Mouse (Mus musculus): ENCODE data around the gene Padi6.

The Padi6 gene

DNA sequence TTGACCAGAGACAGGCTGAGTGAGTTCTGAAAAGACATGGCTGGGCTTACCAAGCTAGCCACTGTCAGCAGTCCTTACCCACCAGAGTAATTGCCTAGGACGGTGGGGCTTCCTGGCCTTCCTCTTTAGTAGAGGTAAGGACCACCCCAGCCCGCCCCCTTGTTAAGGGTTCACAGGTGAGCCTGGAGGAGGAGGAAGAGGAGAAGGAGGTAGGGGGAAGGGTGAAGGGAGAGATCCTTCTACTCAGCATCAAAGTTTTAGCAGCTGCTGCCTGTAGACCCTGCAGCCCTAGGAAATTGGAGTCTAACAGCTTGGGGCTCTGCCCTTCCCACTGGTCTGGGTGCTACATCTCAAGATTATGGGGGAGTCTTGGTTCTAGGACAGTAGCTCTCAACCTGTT lies at the start of gene Padi6:
Gene Padi6, minus strand, starts transcription at position 101 of the 400 bp plus-strand sequence.
- no peak for DNase-seq (ENCODE audit: low read depth)

GRCm38 (mm10) chr4:140791071-140791470 lies 48.6 kb upstream of the Padi6 start:
- DNase-seq (ENCODE audit: low read depth): no peak

- DNase-seq (ENCODE audit: low read depth): no peak
Measured at GRCm38 (mm10) chr4:140789983-140790382, 47.5 kb upstream of the Padi6 start.

- DNase-seq (ENCODE audit: low read depth): peak; percentile 50
Measured at GRCm38 (mm10) chr4:140788983-140789382, 46.5 kb upstream of the Padi6 start.

- no peak for DNase-seq (ENCODE audit: low read depth)
Measured at GRCm38 (mm10) chr4:140788264-140788663, 45.8 kb upstream of the Padi6 start.

- DNase-seq (ENCODE audit: low read depth): no peak
Measured at GRCm38 (mm10) chr4:140787414-140787813, 45.0 kb upstream of the Padi6 start.

DNA sequence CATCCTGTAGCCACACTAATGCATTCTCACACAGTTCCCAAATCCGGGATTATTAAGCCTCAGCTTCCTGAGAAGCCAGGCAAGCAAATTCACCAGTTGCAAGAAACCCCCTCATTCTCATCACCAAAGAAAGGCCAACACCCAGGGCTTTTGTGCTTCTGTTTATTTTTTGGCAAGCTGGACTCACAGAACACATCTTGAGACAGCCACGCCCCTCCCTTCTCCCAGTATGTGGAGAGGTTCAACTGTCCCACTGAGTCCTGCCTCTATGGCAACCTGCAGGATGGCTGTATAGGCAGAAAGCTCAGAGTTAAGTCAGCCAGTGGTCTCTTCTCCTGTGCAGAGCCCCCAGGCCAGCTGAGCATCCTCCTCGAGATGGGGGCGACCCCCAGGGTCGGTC lies 42.8 kb upstream of the Padi6 start:
- no peak for DNase-seq (ENCODE audit: low read depth)

GRCm38 (mm10) chr4:140784292-140784945 lies 42.0 kb upstream of the Padi6 start:
- DNase-seq (ENCODE audit: low read depth): no peak

- DNase-seq (ENCODE audit: low read depth): no peak
Measured at GRCm38 (mm10) chr4:140782821-140783220, 40.4 kb upstream of the Padi6 start.

GRCm38 (mm10) chr4:140780507-140780906 lies 38.1 kb upstream of the Padi6 start:
- DNase-seq (ENCODE audit: low read depth): no peak

- no peak for DNase-seq (ENCODE audit: low read depth)
Measured at GRCm38 (mm10) chr4:140779803-140780397, 37.5 kb upstream of the Padi6 start.

DNA sequence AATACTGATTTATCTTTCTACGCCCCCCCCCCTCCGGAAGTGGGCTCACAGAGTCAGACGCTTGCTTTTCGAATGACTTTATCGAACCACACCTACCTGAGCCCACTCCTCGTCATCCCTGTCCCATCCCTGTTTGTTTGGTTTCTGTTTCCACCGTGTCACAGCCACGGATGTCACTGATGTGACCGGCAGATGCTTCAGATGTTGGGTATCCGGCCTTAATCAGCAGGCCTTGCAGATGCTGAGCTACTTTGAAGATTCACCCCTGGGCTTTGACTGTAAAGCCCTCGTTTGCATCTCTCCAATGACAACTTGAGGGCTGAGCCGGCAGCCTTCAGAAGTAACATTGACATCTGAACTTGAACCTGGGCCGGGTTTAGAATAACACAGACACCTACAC lies 34.2 kb upstream of the Padi6 start:
- DNase-seq (ENCODE audit: low read depth): no peak

GRCm38 (mm10) chr4:140775876-140776275 lies 33.4 kb upstream of the Padi6 start:
- no peak for DNase-seq (ENCODE audit: low read depth)

- DNase-seq (ENCODE audit: low read depth): no peak
Measured at GRCm38 (mm10) chr4:140774893-140775292, 32.5 kb upstream of the Padi6 start.

DNA sequence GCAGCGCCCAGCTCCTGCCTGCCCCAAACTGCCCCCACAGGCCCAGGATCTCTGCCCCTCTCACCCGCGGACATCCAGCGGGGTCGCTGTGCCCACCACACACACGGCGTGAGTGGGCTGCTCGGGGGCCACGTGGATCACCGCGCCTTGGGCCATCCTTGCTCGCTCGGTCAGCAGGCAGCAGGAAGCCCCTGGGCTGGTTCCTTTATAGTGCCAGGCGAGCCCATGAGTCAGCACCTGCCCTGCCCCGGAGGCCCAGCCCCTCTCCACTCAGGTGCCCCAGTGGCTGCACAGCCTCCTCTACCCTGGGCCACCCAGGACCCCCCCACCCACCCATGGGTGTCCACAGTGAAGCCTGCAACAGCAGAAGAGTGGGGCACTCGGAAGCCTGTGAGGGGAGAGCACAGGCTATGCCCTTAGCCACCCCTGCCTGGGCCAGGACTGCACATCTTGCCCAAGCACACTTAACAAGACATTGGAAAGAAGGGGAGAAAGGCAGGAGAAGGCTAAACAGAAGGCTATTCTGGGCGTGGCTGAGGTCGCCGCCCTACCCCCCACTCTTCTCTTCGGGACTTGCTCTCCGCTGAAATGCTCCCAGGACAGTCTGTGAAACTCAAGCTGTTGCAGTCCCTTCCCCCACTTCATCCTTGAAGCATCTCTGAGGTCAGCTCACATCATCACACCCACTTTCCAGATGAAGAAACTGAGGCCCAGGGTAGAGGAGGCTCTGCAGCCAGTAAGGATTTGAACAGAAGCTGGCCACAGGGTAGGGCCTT lies 31.8 kb upstream of the Padi6 start, which contains the start of gene Padi4:
Gene Padi4, minus strand, starts transcription at position 212 of the 776 bp plus-strand sequence.
- no peak for DNase-seq (ENCODE audit: low read depth)

DNA sequence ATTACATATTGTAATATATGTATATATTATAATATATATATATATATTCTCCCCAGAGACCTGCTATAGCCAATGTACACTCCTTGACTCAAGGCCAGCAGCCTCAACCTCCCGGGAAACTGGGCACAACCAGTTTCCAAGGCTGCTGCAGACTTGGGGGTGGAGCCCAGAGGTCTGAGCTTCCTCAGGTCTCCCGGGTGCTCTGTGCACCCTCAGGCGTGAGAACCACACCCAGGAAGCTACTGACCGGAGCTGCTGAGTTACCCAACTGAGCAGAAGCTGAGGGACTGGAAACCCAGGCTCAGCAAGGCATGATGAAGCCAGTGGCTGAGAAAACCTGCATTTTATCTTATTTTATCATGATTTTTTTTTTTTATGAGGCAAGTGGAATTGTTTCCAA lies 28.6 kb upstream of the Padi6 start:
- no peak for DNase-seq (ENCODE audit: low read depth)

DNA sequence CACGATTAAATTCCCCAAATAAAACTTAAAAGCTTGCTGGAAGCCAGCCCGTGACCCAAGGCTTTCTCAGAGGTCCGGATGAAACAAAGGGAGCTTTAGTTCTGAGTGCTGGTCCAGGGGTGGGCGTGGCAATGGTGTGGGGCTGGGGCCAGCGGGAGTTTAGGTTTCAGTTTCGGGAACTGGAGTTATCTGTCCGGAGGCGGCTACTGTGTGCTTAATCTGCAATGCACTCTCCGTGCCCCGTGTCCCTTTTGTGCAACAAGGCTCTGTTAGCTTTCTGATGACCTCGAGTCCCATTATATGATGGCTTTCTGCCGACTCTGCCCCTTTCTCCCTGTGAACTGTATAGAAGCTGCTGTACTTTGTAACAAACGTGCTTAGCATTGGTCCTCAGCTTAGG lies 28.0 kb upstream of the Padi6 start:
- no peak for DNase-seq (ENCODE audit: low read depth)

- DNase-seq (ENCODE audit: low read depth): no peak
Measured at GRCm38 (mm10) chr4:140768973-140769372, 26.5 kb upstream of the Padi6 start.

- DNase-seq (ENCODE audit: low read depth): no peak
Measured at GRCm38 (mm10) chr4:140765936-140766335, 23.5 kb upstream of the Padi6 start.

GRCm38 (mm10) chr4:140763158-140763557 lies 20.7 kb upstream of the Padi6 start:
- peak; percentile 35 for DNase-seq (ENCODE audit: low read depth)

GRCm38 (mm10) chr4:140761601-140762000 lies 19.2 kb upstream of the Padi6 start:
- no peak for DNase-seq (ENCODE audit: low read depth)

DNA sequence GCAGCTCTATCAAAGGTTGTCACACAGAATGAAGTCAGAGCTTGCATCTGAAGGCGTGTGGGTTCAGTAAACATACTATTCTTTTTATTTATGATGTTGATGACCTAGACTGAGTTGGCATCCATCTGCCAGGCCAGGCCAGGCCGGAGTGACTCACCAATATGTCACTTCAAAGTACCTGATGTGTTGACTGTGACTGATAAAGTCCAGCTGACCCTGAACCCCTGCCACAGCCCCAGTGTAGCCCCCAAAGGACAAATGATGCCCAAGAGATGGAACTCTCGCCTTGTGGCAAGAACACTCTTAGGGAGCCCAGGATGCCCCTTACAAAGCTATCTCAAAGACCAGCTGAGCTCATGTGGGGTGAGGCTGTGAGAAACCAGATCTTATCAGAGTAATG lies 13.4 kb upstream of the Padi6 start:
- DNase-seq (ENCODE audit: low read depth): no peak

DNA sequence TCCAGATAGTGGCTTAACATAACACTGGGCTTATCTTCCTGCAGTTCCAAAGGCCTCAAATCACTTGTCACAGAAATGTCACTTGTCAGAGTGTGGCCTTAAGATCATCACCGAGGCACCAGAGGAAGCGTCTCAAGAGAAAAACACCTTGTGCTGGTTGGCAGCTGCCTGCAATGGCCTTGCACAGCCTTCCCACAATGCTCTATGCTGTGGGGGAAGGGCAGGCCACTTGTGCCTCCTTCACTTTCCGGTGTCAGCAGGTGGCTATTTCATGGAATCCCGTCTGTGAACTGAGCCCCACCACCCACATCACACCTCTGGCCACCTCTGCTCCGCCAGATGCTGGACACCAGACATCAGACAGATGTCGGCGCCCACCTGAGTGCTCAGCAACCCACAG lies 10.9 kb upstream of the Padi6 start:
- DNase-seq (ENCODE audit: low read depth): no peak
